Mouse (Mus musculus) midbrain, embryonic 13.5 days (tissue): ENCODE measurements around the gene Il15. TPM values are rescaled to one million over a fixed set of nuclear protein-coding genes. Genes with fewer than 3 reads are reported as not detected.

Source experiments
- ATAC-seq: fragments of 200-750 bp; cut with Nextera tagmentation; 2 replicates; pipeline ENCODE4 v1.8.0; 2017; ENCODE audit warnings: mild to moderate bottlenecking, moderate TSS enrichment, moderate library complexity
- H3K27ac ChIP-seq: fragments of 300-500 bp; sonication (generic); 2 replicates; pipeline ENCODE4 v1.5.1; 2015; ENCODE audit warnings: inconsistent platforms, mild to moderate bottlenecking, moderate library complexity
- H3K27me3 ChIP-seq: fragments of 300-500 bp; sonication (generic); 2 replicates; pipeline ENCODE4 v1.6.1; 2015; ENCODE audit warnings: mild to moderate bottlenecking, inconsistent platforms
- H3K36me3 ChIP-seq: fragments of 300-500 bp; sonication (generic); 2 replicates; pipeline ENCODE4 v1.6.1; 2015; ENCODE audit warnings: mild to moderate bottlenecking, inconsistent platforms
- H3K4me1 ChIP-seq: fragments of 300-500 bp; sonication (generic); replicated peaks from 2 replicates; pipeline ENCODE4 v1.6.1; 2015; ENCODE audit warnings: inconsistent platforms
- H3K4me2 ChIP-seq: fragments of 300-500 bp; sonication (generic); replicated peaks from 2 replicates; pipeline ENCODE4 v1.6.1; 2015; ENCODE audit warnings: moderate library complexity, mild to moderate bottlenecking, inconsistent platforms
- H3K4me3 ChIP-seq: fragments of 300-500 bp; sonication (generic); replicated peaks from 2 replicates; pipeline ENCODE4 v1.5.1; 2015; ENCODE audit warnings: mild to moderate bottlenecking, inconsistent platforms
- H3K9ac ChIP-seq: fragments of 300-500 bp; sonication (generic); replicated peaks from 2 replicates; pipeline ENCODE4 v1.6.1; 2015; ENCODE audit warnings: mild to moderate bottlenecking, inconsistent platforms
- H3K9me3 ChIP-seq: fragments of 300-500 bp; sonication (generic); 2 replicates; pipeline ENCODE4 v1.6.1; 2016; ENCODE audit warnings: mild to moderate bottlenecking, inconsistent platforms
- WGBS: fragments of 180-500 bp; shearing (Covaris S2); methylation state at CpG from one replicate; pipeline ENCODE4 v1.1.7; 2015; 5-methylcytosine and 5-hydroxymethylcytosine counted together
- polyA plus RNA-seq: library from polyadenylated mRNA; unstranded; fragments of >200 nt; fragmentation: Nextera tagmentation; extraction: Ambion mirVana; gene quantifications from 2 replicates; pipeline ENCODE4 v1.2.1, GENCODE M21; 2015

Il15 gene
- polyA plus RNA-seq, 1 experiment from 2014 or later, result 1.3 TPM

GRCm38 (mm10) chr8:82391258-82391657, 11.8 kb downstream of the Il15 start:
- ATAC-seq, result no peak
- Histone ChIP-seq H3K27me3 (no peaks in the 10 kb centered on the region), H3K4me3 (no peak overlapping the region), H3K27ac (no peak overlapping the region), H3K9me3 (no peaks in the 10 kb centered on the region), H3K36me3 (no peaks in the 10 kb centered on the region), H3K4me2 (no peak overlapping the region), H3K4me1 (no peaks in the 10 kb centered on the region), H3K9ac (no peak overlapping the region)

GRCm38 (mm10) chr8:82388356-82388902, 14.6 kb downstream of the Il15 start:
- Histone ChIP-seq H3K4me2 (no peak overlapping the region), H3K9ac (no peak overlapping the region), H3K4me3 (no peak overlapping the region), H3K9me3 (no peaks in the 10 kb centered on the region), H3K27me3 (no peaks in the 10 kb centered on the region), H3K27ac (no peak overlapping the region), H3K36me3 (no peaks in the 10 kb centered on the region), H3K4me1 (no peaks in the 10 kb centered on the region)
- ATAC-seq, result no peak
- 93% methylated on average over 1 of the region's 1 CpGs for WGBS

- H3K27ac ChIP-seq, result no peak overlapping the region
- no peaks in the 10 kb centered on the region for H3K27me3 ChIP-seq
- H3K4me2 ChIP-seq, result no peak overlapping the region
- ATAC-seq, result no peak
- no peak overlapping the region for H3K9ac ChIP-seq
- no peaks in the 10 kb centered on the region for H3K4me1 ChIP-seq
- 100% methylated on average over 1 of the region's 1 CpGs for WGBS
- no peak overlapping the region for H3K4me3 ChIP-seq
- H3K9me3 ChIP-seq, result no peaks in the 10 kb centered on the region
- no peaks in the 10 kb centered on the region for H3K36me3 ChIP-seq
These were observed 15.4 kb downstream of the Il15 start for GRCm38 (mm10) chr8:82387614-82388013.

GRCm38 (mm10) chr8:82385867-82386266, 17.2 kb downstream of the Il15 start:
- Histone ChIP-seq H3K27me3 (no peaks in the 10 kb centered on the region), H3K4me2 (no peak overlapping the region), H3K9ac (no peak overlapping the region), H3K9me3 (no peaks in the 10 kb centered on the region), H3K4me3 (no peak overlapping the region), H3K4me1 (no peaks in the 10 kb centered on the region), H3K27ac (no peak overlapping the region), H3K36me3 (no peaks in the 10 kb centered on the region)
- no peak for ATAC-seq

- H3K9ac ChIP-seq, result no peak overlapping the region
- H3K27ac ChIP-seq, result no peak overlapping the region
- H3K4me3 ChIP-seq, result no peak overlapping the region
- ATAC-seq, result no peak
- no peak overlapping the region for H3K4me2 ChIP-seq
- no peaks in the 10 kb centered on the region for H3K36me3 ChIP-seq
- H3K27me3 ChIP-seq, result no peaks in the 10 kb centered on the region
- 75% methylated on average over 11 of the region's 11 CpGs for WGBS
- no peaks in the 10 kb centered on the region for H3K9me3 ChIP-seq
- no peaks in the 10 kb centered on the region for H3K4me1 ChIP-seq
These were observed 18.4 kb downstream of the Il15 start for GRCm38 (mm10) chr8:82384458-82385234.

GRCm38 (mm10) chr8:82383346-82383745, 19.7 kb downstream of the Il15 start:
- no peak overlapping the region for H3K4me3 ChIP-seq
- H3K27ac ChIP-seq, result no peak overlapping the region
- no peaks in the 10 kb centered on the region for H3K4me1 ChIP-seq
- no peaks in the 10 kb centered on the region for H3K27me3 ChIP-seq
- H3K9me3 ChIP-seq, result no peaks in the 10 kb centered on the region
- H3K4me2 ChIP-seq, result no peak overlapping the region
- ATAC-seq, result no peak
- H3K36me3 ChIP-seq, result no peaks in the 10 kb centered on the region
- no peak overlapping the region for H3K9ac ChIP-seq
- 88% methylated on average over 3 of the region's 3 CpGs for WGBS

GRCm38 (mm10) chr8:82382316-82382715, 20.7 kb downstream of the Il15 start:
- Histone ChIP-seq H3K27ac (no peak overlapping the region), H3K36me3 (no peaks in the 10 kb centered on the region), H3K4me3 (no peak overlapping the region), H3K4me1 (no peaks in the 10 kb centered on the region), H3K9ac (no peak overlapping the region), H3K9me3 (no peaks in the 10 kb centered on the region), H3K27me3 (no peaks in the 10 kb centered on the region), H3K4me2 (no peak overlapping the region)
- ATAC-seq, result no peak
- WGBS, result 52% methylated on average over 2 of the region's 2 CpGs

GRCm38 (mm10) chr8:82374470-82374869, 28.6 kb downstream of the Il15 start:
- H3K36me3 ChIP-seq, result no peaks in the 10 kb centered on the region
- no peak for ATAC-seq
- 93% methylated on average over 4 of the region's 4 CpGs for WGBS

GRCm38 (mm10) chr8:82372846-82373245, 30.2 kb downstream of the Il15 start:
- H3K27ac ChIP-seq, result no peak overlapping the region
- H3K4me1 ChIP-seq, result no peaks in the 10 kb centered on the region
- H3K4me2 ChIP-seq, result no peak overlapping the region
- no peaks in the 10 kb centered on the region for H3K36me3 ChIP-seq
- no peaks in the 10 kb centered on the region for H3K9me3 ChIP-seq
- H3K9ac ChIP-seq, result no peak overlapping the region
- no peak; the same call in 1 of the 2 replicates for ATAC-seq
- H3K4me3 ChIP-seq, result no peak overlapping the region
- WGBS, result 91% methylated on average over 6 of the region's 6 CpGs
- H3K27me3 ChIP-seq, result no peaks in the 10 kb centered on the region

More at GRCm38 (mm10) chr8:82374470-82374869, 28.6 kb downstream of the Il15 start:
- Histone ChIP-seq H3K9me3 (no peaks in the 10 kb centered on the region), H3K27ac (no peak overlapping the region), H3K4me1 (no peaks in the 10 kb centered on the region), H3K9ac (no peak overlapping the region), H3K4me3 (no peak overlapping the region), H3K27me3 (no peaks in the 10 kb centered on the region), H3K4me2 (no peak overlapping the region)

GRCm38 (mm10) chr8:82370657-82371056, 32.4 kb downstream of the Il15 start:
- no peaks in the 10 kb centered on the region for H3K27me3 ChIP-seq
- no peak overlapping the region for H3K27ac ChIP-seq
- no peaks in the 10 kb centered on the region for H3K4me1 ChIP-seq
- ATAC-seq, result no peak
- no peak overlapping the region for H3K4me3 ChIP-seq
- no peak overlapping the region for H3K9ac ChIP-seq
- no peak overlapping the region for H3K4me2 ChIP-seq
- H3K9me3 ChIP-seq, result no peaks in the 10 kb centered on the region
- 82% methylated on average over 6 of the region's 6 CpGs for WGBS
- H3K36me3 ChIP-seq, result no peaks in the 10 kb centered on the region

- Histone ChIP-seq H3K27me3 (no peaks in the 10 kb centered on the region), H3K4me3 (no peak overlapping the region), H3K4me1 (no peaks in the 10 kb centered on the region), H3K9me3 (no peaks in the 10 kb centered on the region), H3K4me2 (no peak overlapping the region), H3K27ac (no peak overlapping the region), H3K9ac (no peak overlapping the region), H3K36me3 (no peaks in the 10 kb centered on the region)
- 81% methylated on average over 1 of the region's 1 CpGs for WGBS
- no peak for ATAC-seq
These were observed 42.0 kb downstream of the Il15 start for GRCm38 (mm10) chr8:82361061-82361460.

- ATAC-seq, result no peak
- Histone ChIP-seq H3K27me3 (no peaks in the 10 kb centered on the region), H3K4me2 (no peak overlapping the region), H3K9ac (no peak overlapping the region), H3K36me3 (no peaks in the 10 kb centered on the region), H3K4me3 (no peak overlapping the region), H3K27ac (no peak overlapping the region), H3K9me3 (no peaks in the 10 kb centered on the region), H3K4me1 (no peaks in the 10 kb centered on the region)
- 88% methylated on average over 2 of the region's 2 CpGs for WGBS
These were observed 46.9 kb downstream of the Il15 start for GRCm38 (mm10) chr8:82356091-82356490.
